Mouse (Mus musculus) testis, adult 2 months (tissue): ENCODE data around the gene Rps6ka5. TPM values are rescaled to one million over a fixed set of nuclear protein-coding genes. Genes with fewer than 3 reads are reported as not detected.

Experiments used
- H3K27ac ChIP-seq: fragments of 200-500 bp; 2 replicates; pipeline ENCODE4 v1.5.1; 2012; ENCODE audit warnings: low read depth, low read length; ENCODE audit not compliant: control insufficient read depth, insufficient read depth
- H3K27me3 ChIP-seq: fragments of 200-500 bp; 2 replicates; pipeline ENCODE4 v1.6.1; 2012; ENCODE audit warnings: mild to moderate bottlenecking, low read length, moderate library complexity; ENCODE audit not compliant: control insufficient read depth, insufficient read depth
- H3K36me3 ChIP-seq: fragments of 200-500 bp; 2 replicates; pipeline ENCODE4 v1.6.1; 2012; ENCODE audit warnings: mild to moderate bottlenecking, low read length; ENCODE audit not compliant: control insufficient read depth, insufficient read depth
- H3K4me1 ChIP-seq: fragments of 200-500 bp; 2 replicates; pipeline ENCODE4 v1.6.1; 2012; ENCODE audit warnings: low read length; ENCODE audit not compliant: control insufficient read depth, insufficient read depth
- H3K4me3 ChIP-seq: fragments of 200-500 bp; 2 replicates; pipeline ENCODE4 v1.5.1; 2012; ENCODE audit warnings: low read depth, mild to moderate bottlenecking, low read length, moderate library complexity, mixed read lengths; ENCODE audit not compliant: control insufficient read depth
- CTCF ChIP-seq: fragments of 200-500 bp; IDR thresholded peaks from 2 replicates; pipeline ENCODE4 v1.5.1; 2012; ENCODE audit warnings: low read depth, mild to moderate bottlenecking, inconsistent platforms, low read length, moderate library complexity; ENCODE audit not compliant: control insufficient read depth, insufficient read depth, insufficient replicate concordance
- POLR2A ChIP-seq: fragments of 200-500 bp; IDR thresholded peaks from 2 replicates; pipeline ENCODE4 v1.6.1; 2012; ENCODE audit warnings: low read depth, mild to moderate bottlenecking, inconsistent platforms, low read length, moderate library complexity; ENCODE audit not compliant: control insufficient read depth
- polyA plus RNA-seq: library from polyadenylated mRNA; depleted of rRNA; stranded (reverse); fragments of >200 nt; gene quantifications from 2 replicates; pipeline ENCODE4 v1.2.3, GENCODE M21; 2012

Gene Rps6ka5
- polyA plus RNA-seq, 1 experiment = 4.1 TPM

DNA sequence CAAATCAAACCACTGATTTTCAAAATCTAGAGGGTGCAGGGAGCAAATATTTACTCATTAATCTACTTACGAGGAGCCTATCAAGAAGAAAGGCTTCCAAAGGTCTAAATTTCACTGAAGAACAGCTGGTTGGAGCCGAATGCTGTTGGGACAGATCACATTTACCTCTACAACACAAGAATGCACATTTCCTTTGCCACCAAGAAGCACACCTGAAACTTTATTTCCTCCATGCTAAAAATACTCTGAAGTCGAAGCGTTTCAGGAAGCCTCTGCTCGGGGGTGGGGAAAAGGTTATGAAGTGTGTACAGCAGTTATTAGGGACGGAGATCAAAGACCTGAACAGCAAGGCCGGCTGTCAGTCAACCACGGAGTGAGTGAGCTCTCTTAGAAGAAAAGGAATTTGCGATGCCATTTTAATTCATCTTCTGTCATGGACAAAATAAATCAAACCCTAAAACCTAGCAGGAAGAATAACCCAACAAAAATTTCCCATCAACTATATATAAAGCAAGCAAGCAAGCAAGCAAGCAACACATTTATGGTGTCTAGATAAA is 187.5 kb downstream of the Rps6ka5 start:
- no peaks in the 10 kb centered on the region for H3K27me3 ChIP-seq
- TF ChIP-seq POLR2A (no peak), CTCF (no peak)
- no peak overlapping the region for H3K4me3 ChIP-seq
- H3K36me3 ChIP-seq = no peaks in the 10 kb centered on the region
- H3K27ac ChIP-seq = no peak overlapping the region
- no peaks in the 10 kb centered on the region for H3K4me1 ChIP-seq

DNA sequence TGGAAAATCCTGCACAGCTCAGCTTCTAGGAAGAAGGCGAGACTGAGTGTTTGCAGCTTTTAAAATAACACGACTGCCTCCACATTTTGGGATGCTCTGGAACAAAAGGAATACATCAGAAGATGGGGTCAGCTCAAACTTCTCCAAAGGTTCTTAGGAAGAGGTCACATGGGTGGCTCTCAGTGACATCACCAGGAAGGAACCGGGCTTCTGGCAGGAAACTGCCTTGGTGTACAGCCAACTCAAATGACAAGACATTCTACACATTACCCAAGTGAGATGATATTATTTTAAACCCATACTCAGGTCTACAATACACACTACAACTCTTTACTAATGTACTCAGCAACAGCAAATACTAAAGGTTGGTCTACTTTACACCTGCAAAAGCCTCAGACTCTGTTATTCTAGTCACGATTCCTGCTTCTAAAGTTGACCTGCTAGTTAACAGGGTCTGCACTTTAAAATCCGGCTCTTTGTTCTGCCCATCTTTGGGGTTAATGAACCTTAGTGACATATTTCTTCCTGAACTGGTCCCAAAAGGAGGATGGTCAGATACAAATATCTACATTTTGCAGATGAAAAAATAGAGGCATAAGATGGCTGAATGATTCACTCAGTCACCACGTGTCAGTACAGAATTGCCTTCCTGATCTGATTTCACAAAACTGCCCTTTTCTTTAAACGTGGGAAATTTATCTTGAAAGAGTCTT is 188.2 kb downstream of the Rps6ka5 start:
- Histone ChIP-seq H3K27ac (no peak overlapping the region), H3K36me3 (no peaks in the 10 kb centered on the region), H3K4me3 (no peak overlapping the region), H3K4me1 (no peaks in the 10 kb centered on the region), H3K27me3 (no peaks in the 10 kb centered on the region)
- no peak for TF ChIP-seq POLR2A
- TF ChIP-seq CTCF = no peak

DNA sequence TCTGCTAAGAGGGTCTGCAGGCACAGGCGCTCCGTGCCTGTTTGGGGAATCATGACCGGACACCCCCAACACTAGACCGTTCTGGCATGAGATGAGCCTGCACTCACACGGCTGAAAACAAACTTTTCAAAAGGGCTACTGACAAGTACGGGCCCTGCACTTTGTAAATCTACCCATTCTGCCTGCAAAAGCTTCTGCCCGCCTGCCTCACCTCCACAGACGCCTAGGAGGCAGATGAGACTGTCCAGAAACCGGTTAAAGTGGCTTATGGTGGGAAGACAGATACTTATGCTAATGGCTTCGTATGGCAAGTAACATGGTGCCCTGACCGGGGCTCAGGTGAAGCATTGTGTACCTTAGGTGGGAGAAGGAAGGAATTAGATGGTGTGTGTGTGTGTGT is 189.7 kb downstream of the Rps6ka5 start:
- H3K27ac ChIP-seq = no peak overlapping the region
- no peaks in the 10 kb centered on the region for H3K27me3 ChIP-seq
- no peak overlapping the region for H3K4me3 ChIP-seq
- H3K36me3 ChIP-seq = no peaks in the 10 kb centered on the region
- no peaks in the 10 kb centered on the region for H3K4me1 ChIP-seq
- TF ChIP-seq POLR2A (no peak), CTCF (no peak)

DNA sequence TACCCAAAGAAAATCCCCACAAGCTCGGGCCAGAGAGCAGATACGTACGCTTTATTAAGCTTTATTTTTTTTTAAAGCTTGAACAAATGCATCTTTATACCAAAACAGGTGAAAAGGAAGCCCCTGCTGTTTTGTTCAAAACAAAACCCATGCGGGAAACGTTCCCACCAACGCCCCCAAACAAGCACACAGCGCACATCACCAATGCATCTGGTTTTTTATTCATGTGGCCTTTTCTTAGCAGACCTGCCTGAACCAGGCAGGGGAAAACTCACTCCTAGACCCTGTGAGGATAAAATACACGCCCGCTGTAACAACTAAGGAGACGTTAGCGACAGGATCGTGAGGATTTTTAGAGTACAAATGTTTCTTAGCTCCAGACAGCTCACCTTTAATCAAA is 191.8 kb downstream of the Rps6ka5 start:
- TF ChIP-seq CTCF (no peak), POLR2A (no peak)
- Histone ChIP-seq H3K4me1 (no peaks in the 10 kb centered on the region), H3K36me3 (no peaks in the 10 kb centered on the region), H3K4me3 (no peak overlapping the region), H3K27me3 (no peaks in the 10 kb centered on the region), H3K27ac (peak overlapping the region; percentile 36; the same call in 1 of the 2 replicates)

DNA sequence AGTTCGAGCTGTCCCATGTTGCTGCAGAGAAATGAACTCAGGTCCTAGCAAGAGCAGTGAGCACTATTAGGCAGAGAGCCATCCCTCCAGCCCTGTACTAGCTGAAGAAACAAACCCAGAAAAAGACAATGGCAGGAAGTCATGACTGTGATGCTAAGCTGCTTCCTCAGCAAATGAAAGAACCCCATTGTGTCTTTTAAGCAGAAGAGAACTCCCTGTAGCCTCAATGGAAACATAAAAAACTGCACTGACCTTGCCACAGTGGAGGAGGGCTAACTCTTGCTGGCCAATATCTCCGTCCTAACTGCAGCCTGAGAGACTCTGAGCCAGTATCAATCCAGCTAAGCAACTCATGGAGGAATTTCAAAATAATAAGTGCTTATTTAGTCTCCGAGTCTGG is 192.8 kb downstream of the Rps6ka5 start:
- Histone ChIP-seq H3K27ac (peak overlapping the region; percentile 75), H3K4me1 (no peaks in the 10 kb centered on the region; the same call in 1 of the 2 replicates), H3K36me3 (no peaks in the 10 kb centered on the region), H3K27me3 (no peaks in the 10 kb centered on the region), H3K4me3 (no peak overlapping the region)
- TF ChIP-seq POLR2A (no peak), CTCF (no peak)

DNA sequence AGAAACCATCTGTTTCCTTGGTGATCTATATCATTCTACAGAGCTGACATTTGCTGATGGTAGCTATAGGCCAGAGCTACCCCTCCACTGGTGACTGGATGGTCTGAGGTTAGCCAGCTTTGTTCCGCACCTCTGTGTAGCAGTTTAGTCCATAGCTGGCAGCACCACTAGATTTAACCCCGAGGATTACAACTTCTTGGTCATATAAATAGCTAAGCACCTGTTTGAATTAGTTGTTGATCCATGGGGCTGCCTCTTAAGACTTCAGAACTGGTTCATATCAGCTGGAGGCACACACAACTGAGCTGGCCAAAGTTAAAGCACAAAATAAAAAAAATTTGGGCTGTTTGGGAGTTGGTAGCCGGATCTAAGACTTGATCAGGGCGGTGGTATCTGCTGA is 193.6 kb downstream of the Rps6ka5 start:
- Histone ChIP-seq H3K27me3 (no peaks in the 10 kb centered on the region), H3K4me1 (peaks cover under 1% of the 10 kb centered on the region), H3K27ac (no peak overlapping the region), H3K36me3 (no peaks in the 10 kb centered on the region), H3K4me3 (no peak overlapping the region; the same call in 1 of the 2 replicates)
- TF ChIP-seq POLR2A = no peak
- TF ChIP-seq CTCF = no peak

DNA sequence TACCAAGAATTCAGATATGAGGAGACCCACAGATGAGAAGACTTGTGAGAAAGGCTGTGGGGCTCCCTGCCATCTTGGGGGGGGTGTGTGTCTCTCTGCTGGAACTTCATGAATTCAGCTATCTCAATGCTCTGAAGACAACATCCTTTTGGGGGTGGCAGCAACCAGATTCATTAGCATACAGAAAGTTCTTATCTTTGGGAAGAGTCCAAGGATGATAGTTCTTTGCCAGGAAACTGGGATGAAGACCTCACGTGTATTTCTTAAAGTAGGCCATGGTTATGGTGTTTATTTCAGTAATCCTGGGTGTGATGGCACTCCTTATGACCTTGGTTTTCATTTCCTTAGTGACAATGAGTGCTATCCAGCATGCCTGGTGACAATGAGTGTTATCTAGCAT is 195.0 kb downstream of the Rps6ka5 start:
- Histone ChIP-seq H3K27ac (no peak overlapping the region), H3K4me3 (no peak overlapping the region), H3K4me1 (peaks cover 5% of the 10 kb centered on the region), H3K36me3 (no peaks in the 10 kb centered on the region), H3K27me3 (no peaks in the 10 kb centered on the region)
- TF ChIP-seq POLR2A = no peak
- no peak for TF ChIP-seq CTCF

DNA sequence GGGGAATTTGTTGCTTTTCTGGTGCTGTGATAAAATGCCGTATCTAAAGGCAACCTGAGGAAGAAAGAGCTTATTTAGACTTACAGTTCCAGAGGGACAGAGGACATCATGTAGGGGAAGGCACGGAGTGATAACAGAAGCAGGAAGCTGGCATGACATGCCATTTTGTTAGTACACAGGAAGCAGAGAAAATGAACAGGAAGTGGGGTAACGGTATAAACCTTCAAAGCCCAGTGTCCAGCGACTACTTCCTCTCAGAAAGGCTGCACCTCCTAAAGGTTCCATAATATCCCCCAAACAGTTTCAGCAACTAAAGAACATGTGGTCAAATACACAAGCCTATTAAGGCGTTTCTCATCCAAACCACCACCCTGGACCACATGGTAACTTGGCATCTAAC is 195.9 kb downstream of the Rps6ka5 start:
- Histone ChIP-seq H3K4me3 (no peak overlapping the region), H3K36me3 (no peaks in the 10 kb centered on the region), H3K4me1 (peaks cover 5% of the 10 kb centered on the region), H3K27me3 (no peaks in the 10 kb centered on the region), H3K27ac (no peak overlapping the region)
- TF ChIP-seq POLR2A (no peak), CTCF (no peak)
